Mouse (Mus musculus) neural tube, embryonic 12.5 days (tissue): ENCODE results near the gene Sufu. TPM values are rescaled to one million over a fixed set of nuclear protein-coding genes. Genes with fewer than 3 reads are reported as not detected.

Experiments
- ATAC-seq: fragments of 200-750 bp; cut with Nextera tagmentation; 2 replicates; pipeline ENCODE4 v1.8.0; 2017; ENCODE audit warnings: low read depth, mild to moderate bottlenecking, moderate TSS enrichment, moderate library complexity; ENCODE audit not compliant: low FRiP score
- H3K27ac ChIP-seq: fragments of 300-500 bp; sonication (generic); 2 replicates; pipeline ENCODE4 v1.5.1; 2016
- H3K27me3 ChIP-seq: fragments of 300-500 bp; sonication (generic); replicated peaks from 2 replicates; pipeline ENCODE4 v1.6.1; 2016; ENCODE audit warnings: mild to moderate bottlenecking
- H3K36me3 ChIP-seq: fragments of 300-500 bp; sonication (generic); 2 replicates; pipeline ENCODE4 v1.6.1; 2016; ENCODE audit warnings: mild to moderate bottlenecking
- H3K4me1 ChIP-seq: fragments of 300-500 bp; sonication (generic); 2 replicates; pipeline ENCODE4 v1.6.1; 2016
- H3K4me2 ChIP-seq: fragments of 300-500 bp; sonication (generic); replicated peaks from 2 replicates; pipeline ENCODE4 v1.6.1; 2016; ENCODE audit warnings: mild to moderate bottlenecking
- H3K4me3 ChIP-seq: fragments of 300-500 bp; sonication (generic); 2 replicates; pipeline ENCODE4 v1.5.1; 2016
- H3K9ac ChIP-seq: fragments of 300-500 bp; sonication (generic); 2 replicates; pipeline ENCODE4 v1.6.1; 2016; ENCODE audit warnings: mild to moderate bottlenecking
- H3K9me3 ChIP-seq: fragments of 300-500 bp; sonication (generic); 2 replicates; pipeline ENCODE4 v1.6.1; 2016; ENCODE audit warnings: mild to moderate bottlenecking
- WGBS: fragments of 180-500 bp; shearing (Covaris S2); methylation state at CpG from one replicate; pipeline ENCODE4 v1.1.7; 2016; 5-methylcytosine and 5-hydroxymethylcytosine counted together
- polyA plus RNA-seq: library from polyadenylated mRNA; unstranded; fragments of >200 nt; fragmentation: Nextera tagmentation; extraction: Ambion mirVana; gene quantifications from 2 replicates; pipeline ENCODE4 v1.2.1, GENCODE M21; 2016

Sufu gene
- polyA plus RNA-seq, 1 experiment from 2014 or later: 36.3 TPM

- ATAC-seq: no peak
- Histone ChIP-seq H3K27ac (no peak overlapping the region), H3K36me3 (no peaks in the 10 kb centered on the region; the same call in 1 of the 2 replicates), H3K4me2 (no peak overlapping the region), H3K27me3 (no peaks in the 10 kb centered on the region), H3K4me3 (no peak overlapping the region), H3K4me1 (0 out of 2 replicates have a peak, but pooled peaks cover 1% of the 10 kb centered on the region), H3K9ac (no peak overlapping the region), H3K9me3 (no peaks in the 10 kb centered on the region)
- WGBS: 72% methylated on average over 9 of the region's 9 CpGs
Measured at GRCm38 (mm10) chr19:46416276-46416675, 19.6 kb downstream of the Sufu start.

- Histone ChIP-seq H3K9me3 (no peaks in the 10 kb centered on the region), H3K4me2 (no peak overlapping the region), H3K27me3 (no peaks in the 10 kb centered on the region), H3K27ac (no peak overlapping the region), H3K4me3 (no peak overlapping the region), H3K4me1 (peaks cover 18% of the 10 kb centered on the region), H3K9ac (no peak overlapping the region), H3K36me3 (no peaks in the 10 kb centered on the region)
- ATAC-seq: no peak
- 87% methylated on average over 4 of the region's 4 CpGs for WGBS
Measured at GRCm38 (mm10) chr19:46418051-46418450, 21.4 kb downstream of the Sufu start.

- WGBS: 90% methylated on average over 7 of the region's 7 CpGs
Measured at GRCm38 (mm10) chr19:46420410-46420809, 23.7 kb downstream of the Sufu start.

GRCm38 (mm10) chr19:46422384-46423338 is 26.0 kb downstream of the Sufu start:
- ATAC-seq: 0 out of 2 replicates have a peak, but pooled peaks have one; percentile 44
- Histone ChIP-seq H3K4me3 (no peak overlapping the region), H3K4me1 (peaks cover 28% of the 10 kb centered on the region), H3K4me2 (0 out of 2 replicates have a peak overlapping the region, but pooled peaks have one; percentile 8), H3K27ac (no peak overlapping the region), H3K27me3 (no peaks in the 10 kb centered on the region), H3K36me3 (peaks cover 10% of the 10 kb centered on the region), H3K9ac (no peak overlapping the region), H3K9me3 (no peaks in the 10 kb centered on the region)
- WGBS: 38% methylated on average over 11 of the region's 11 CpGs

More at GRCm38 (mm10) chr19:46420410-46420809, 23.7 kb downstream of the Sufu start:
- Histone ChIP-seq H3K9ac (no peak overlapping the region), H3K4me2 (no peak overlapping the region), H3K4me1 (peaks cover 28% of the 10 kb centered on the region), H3K27me3 (no peaks in the 10 kb centered on the region), H3K9me3 (no peaks in the 10 kb centered on the region), H3K4me3 (no peak overlapping the region), H3K27ac (no peak overlapping the region), H3K36me3 (peaks cover 3% of the 10 kb centered on the region; the same call in 1 of the 2 replicates)
- ATAC-seq: no peak

- H3K36me3 ChIP-seq: peaks cover 19% of the 10 kb centered on the region
- H3K9ac ChIP-seq: no peak overlapping the region
- H3K4me1 ChIP-seq: peaks cover 28% of the 10 kb centered on the region
- H3K9me3 ChIP-seq: no peaks in the 10 kb centered on the region
- ATAC-seq: no peak
- no peaks in the 10 kb centered on the region for H3K27me3 ChIP-seq
- no peak overlapping the region for H3K4me2 ChIP-seq
- H3K27ac ChIP-seq: no peak overlapping the region
- no peak overlapping the region for H3K4me3 ChIP-seq
- 88% methylated on average over 8 of the region's 8 CpGs for WGBS
Measured at GRCm38 (mm10) chr19:46425266-46425665, 28.6 kb downstream of the Sufu start.

- WGBS: 78% methylated on average over 12 of the region's 12 CpGs
Measured at GRCm38 (mm10) chr19:46426488-46426887, 29.8 kb downstream of the Sufu start.

GRCm38 (mm10) chr19:46429250-46429649 is 32.6 kb downstream of the Sufu start:
- Histone ChIP-seq H3K4me1 (peaks cover 1% of the 10 kb centered on the region), H3K9me3 (no peaks in the 10 kb centered on the region), H3K36me3 (peaks cover 23% of the 10 kb centered on the region), H3K4me3 (no peak overlapping the region), H3K27ac (no peak overlapping the region), H3K4me2 (no peak overlapping the region), H3K27me3 (no peaks in the 10 kb centered on the region), H3K9ac (no peak overlapping the region)
- no peak for ATAC-seq

More at GRCm38 (mm10) chr19:46426488-46426887, 29.8 kb downstream of the Sufu start:
- Histone ChIP-seq H3K4me3 (no peak overlapping the region), H3K9ac (no peak overlapping the region), H3K4me1 (peaks cover 24% of the 10 kb centered on the region), H3K4me2 (no peak overlapping the region), H3K27ac (no peak overlapping the region), H3K9me3 (no peaks in the 10 kb centered on the region), H3K36me3 (peaks cover 21% of the 10 kb centered on the region), H3K27me3 (no peaks in the 10 kb centered on the region)
- ATAC-seq: no peak

- Histone ChIP-seq H3K9me3 (no peaks in the 10 kb centered on the region), H3K9ac (0 out of 2 replicates have a peak overlapping the region, but pooled peaks have one; percentile 13), H3K27ac (no peak overlapping the region), H3K36me3 (peaks cover 3% of the 10 kb centered on the region; the same call in 1 of the 2 replicates), H3K4me1 (peaks cover 20% of the 10 kb centered on the region), H3K4me3 (no peak overlapping the region), H3K4me2 (no peak overlapping the region), H3K27me3 (no peaks in the 10 kb centered on the region)
- WGBS: 66% methylated on average over 7 of the region's 7 CpGs
- ATAC-seq: no peak
Measured at GRCm38 (mm10) chr19:46433712-46434111, 37.0 kb downstream of the Sufu start.

- no peak for ATAC-seq
- WGBS: 66% methylated on average over 9 of the region's 9 CpGs
- Histone ChIP-seq H3K4me2 (no peak overlapping the region), H3K4me3 (no peak overlapping the region), H3K4me1 (peaks cover 20% of the 10 kb centered on the region), H3K36me3 (0 out of 2 replicates have a peak, but pooled peaks cover 3% of the 10 kb centered on the region), H3K9ac (0 out of 2 replicates have a peak overlapping the region, but pooled peaks have one; percentile 13), H3K9me3 (no peaks in the 10 kb centered on the region), H3K27ac (0 out of 2 replicates have a peak overlapping the region, but pooled peaks have one; percentile 13), H3K27me3 (no peaks in the 10 kb centered on the region)
Measured at GRCm38 (mm10) chr19:46434148-46434547, 37.5 kb downstream of the Sufu start.

- no peaks in the 10 kb centered on the region for H3K9me3 ChIP-seq
- H3K4me1 ChIP-seq: peaks cover 20% of the 10 kb centered on the region
- H3K4me3 ChIP-seq: no peak overlapping the region
- no peak overlapping the region for H3K9ac ChIP-seq
- WGBS: 77% methylated on average over 9 of the region's 9 CpGs
- 0 out of 2 replicates have a peak overlapping the region, but pooled peaks have one; percentile 13 for H3K27ac ChIP-seq
- no peak for ATAC-seq
- no peak overlapping the region for H3K4me2 ChIP-seq
- H3K36me3 ChIP-seq: 0 out of 2 replicates have a peak, but pooled peaks cover 3% of the 10 kb centered on the region
- H3K27me3 ChIP-seq: no peaks in the 10 kb centered on the region
Measured at GRCm38 (mm10) chr19:46434591-46434990, 37.9 kb downstream of the Sufu start.

GRCm38 (mm10) chr19:46435492-46435891 is 38.8 kb downstream of the Sufu start:
- Histone ChIP-seq H3K4me1 (peaks cover 20% of the 10 kb centered on the region), H3K9ac (no peak overlapping the region), H3K9me3 (no peaks in the 10 kb centered on the region), H3K36me3 (0 out of 2 replicates have a peak, but pooled peaks cover 3% of the 10 kb centered on the region), H3K27ac (no peak overlapping the region), H3K4me3 (no peak overlapping the region), H3K4me2 (no peak overlapping the region; the same call in 1 of the 2 replicates), H3K27me3 (no peaks in the 10 kb centered on the region)
- no peak for ATAC-seq
- WGBS: 3% methylated on average over 7 of the region's 7 CpGs

GRCm38 (mm10) chr19:46443509-46443908 is 46.8 kb downstream of the Sufu start:
- Histone ChIP-seq H3K4me3 (no peak overlapping the region), H3K27me3 (no peaks in the 10 kb centered on the region), H3K9ac (no peak overlapping the region), H3K4me1 (peaks cover 43% of the 10 kb centered on the region), H3K36me3 (no peaks in the 10 kb centered on the region), H3K27ac (peak overlapping the region; percentile 29; the same call in 1 of the 2 replicates), H3K4me2 (no peak overlapping the region), H3K9me3 (no peaks in the 10 kb centered on the region)
- 3% methylated on average over 6 of the region's 6 CpGs for WGBS
- no peak for ATAC-seq
